Mouse (Mus musculus): Measurements from ENCODE around the gene Mtx1. TPM values are rescaled to one million over a fixed set of nuclear protein-coding genes. Genes with fewer than 3 reads are reported as not detected.

The Mtx1 gene
- polyA plus RNA-seq, 1 experiment: 66.8 TPM

DNA sequence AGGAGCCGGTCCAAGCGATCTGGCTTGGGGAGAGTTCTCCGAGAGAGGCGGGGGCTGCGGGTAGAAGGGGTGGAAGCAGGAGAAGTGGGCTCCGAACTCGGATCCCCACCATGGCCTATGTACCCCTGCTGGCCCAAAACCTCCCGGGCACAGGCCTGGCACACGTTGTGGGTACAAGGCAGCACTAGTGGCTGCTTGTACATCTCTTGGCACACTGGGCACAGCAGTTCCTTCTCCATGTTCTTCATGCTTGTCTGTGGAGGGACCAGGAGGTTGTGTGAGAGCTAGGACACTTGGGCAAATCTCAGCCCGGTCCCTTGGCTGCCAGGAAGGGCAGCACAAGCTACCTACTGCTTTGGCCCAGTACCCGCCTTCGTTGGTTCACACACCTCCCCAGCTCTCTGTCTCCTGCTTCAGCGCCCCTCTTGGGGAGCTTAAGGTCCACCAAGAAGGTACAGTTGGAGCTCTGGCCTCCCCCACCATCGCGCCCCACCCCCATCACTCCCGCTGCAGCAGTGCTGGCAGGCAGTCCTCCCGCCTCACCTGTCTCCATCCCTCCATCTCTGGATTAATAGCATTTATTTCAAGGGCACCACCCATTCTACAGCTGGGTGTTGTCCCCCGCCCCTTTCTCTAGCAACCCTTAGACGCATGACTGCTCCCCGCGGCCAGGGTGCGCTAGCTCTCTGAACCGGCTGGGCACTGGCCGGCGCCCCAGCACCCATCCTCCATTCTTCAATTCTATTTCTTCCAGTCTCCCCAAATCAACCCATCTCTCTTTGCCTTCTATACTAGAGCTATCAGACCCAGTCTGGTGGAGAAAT lies 17.5 kb upstream of the Mtx1 start:
- H3K4me1 ChIP-seq (ENCODE audit: control insufficient read depth, insufficient read depth, low read length): peaks cover 10% of the 10 kb centered on the region
- TF ChIP-seq CTCF (IDR thresholded peaks at IDR 0.05; ENCODE audit: low read depth, low read length): no peak
- no peak for TF ChIP-seq POLR2A (IDR thresholded peaks at IDR 0.05; ENCODE audit: borderline replicate concordance, low read depth, low read length)
- no peak overlapping the region for H3K4me3 ChIP-seq (ENCODE audit: insufficient read depth, low read length)
- H3K27ac ChIP-seq (ENCODE audit: insufficient read depth, low read depth, low read length): no peak overlapping the region

DNA sequence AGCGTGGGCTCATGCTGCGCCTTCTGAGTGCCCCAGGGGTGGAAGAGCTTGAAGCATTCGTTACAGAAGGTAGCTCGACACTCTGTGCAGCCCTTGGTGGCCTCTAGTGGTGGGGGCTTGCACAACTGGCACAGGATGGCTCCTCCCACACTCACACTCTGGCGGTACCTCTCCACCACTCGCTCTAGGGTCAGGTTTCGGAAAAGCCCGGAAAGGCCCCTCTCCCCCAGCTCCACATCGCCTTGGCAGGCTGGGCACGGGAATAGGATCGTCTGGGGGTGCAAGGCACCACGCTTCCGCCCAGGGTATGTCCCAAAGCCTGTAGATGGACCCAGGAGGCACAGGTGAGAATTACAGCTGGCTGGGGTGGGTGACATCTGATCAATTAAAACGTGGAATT lies 16.7 kb upstream of the Mtx1 start:
- TF ChIP-seq POLR2A (IDR thresholded peaks at IDR 0.05; ENCODE audit: borderline replicate concordance, low read depth, low read length) (no peak), CTCF (IDR thresholded peaks at IDR 0.05; ENCODE audit: low read depth, low read length) (no peak)
- H3K4me3 ChIP-seq (ENCODE audit: insufficient read depth, low read length): no peak overlapping the region
- peaks cover 10% of the 10 kb centered on the region for H3K4me1 ChIP-seq (ENCODE audit: control insufficient read depth, insufficient read depth, low read length)
- no peak overlapping the region for H3K27ac ChIP-seq (ENCODE audit: insufficient read depth, low read depth, low read length)

DNA sequence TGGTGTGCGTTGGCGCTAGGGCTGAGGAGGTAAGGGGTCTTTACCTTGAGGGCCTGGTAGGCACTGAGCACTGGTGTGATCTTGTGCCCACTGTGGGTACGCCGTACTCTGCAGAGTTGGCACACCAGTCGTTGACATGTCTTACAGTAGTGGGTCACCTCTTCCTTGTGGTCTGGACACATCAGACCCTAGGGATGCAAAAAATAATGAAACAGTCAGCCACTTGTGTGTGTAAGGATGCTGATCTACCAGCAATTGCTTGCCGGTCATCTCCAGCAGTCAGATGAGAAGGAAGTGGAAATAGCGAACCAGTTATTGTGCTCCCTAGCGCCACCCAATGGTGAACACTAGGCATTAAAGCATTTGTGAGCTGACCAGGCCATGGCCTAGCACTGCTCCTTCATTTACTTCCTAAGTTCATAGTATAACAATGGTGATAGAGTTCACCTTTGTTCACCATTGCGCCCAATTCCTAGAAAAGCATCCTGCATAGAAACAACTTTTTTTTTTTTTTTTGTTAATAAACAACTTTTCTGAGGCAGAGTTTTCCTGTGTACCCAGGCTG lies 15.5 kb upstream of the Mtx1 start:
- TF ChIP-seq CTCF (IDR thresholded peaks at IDR 0.05; ENCODE audit: low read depth, low read length) (peak; percentile 34; the same call in 1 of the 2 replicates), POLR2A (IDR thresholded peaks at IDR 0.05; ENCODE audit: borderline replicate concordance, low read depth, low read length) (no peak)
- H3K27ac ChIP-seq (ENCODE audit: insufficient read depth, low read depth, low read length): no peak overlapping the region
- H3K4me1 ChIP-seq (ENCODE audit: control insufficient read depth, insufficient read depth, low read length): peaks cover 4% of the 10 kb centered on the region
- no peak overlapping the region for H3K4me3 ChIP-seq (ENCODE audit: insufficient read depth, low read length)

DNA sequence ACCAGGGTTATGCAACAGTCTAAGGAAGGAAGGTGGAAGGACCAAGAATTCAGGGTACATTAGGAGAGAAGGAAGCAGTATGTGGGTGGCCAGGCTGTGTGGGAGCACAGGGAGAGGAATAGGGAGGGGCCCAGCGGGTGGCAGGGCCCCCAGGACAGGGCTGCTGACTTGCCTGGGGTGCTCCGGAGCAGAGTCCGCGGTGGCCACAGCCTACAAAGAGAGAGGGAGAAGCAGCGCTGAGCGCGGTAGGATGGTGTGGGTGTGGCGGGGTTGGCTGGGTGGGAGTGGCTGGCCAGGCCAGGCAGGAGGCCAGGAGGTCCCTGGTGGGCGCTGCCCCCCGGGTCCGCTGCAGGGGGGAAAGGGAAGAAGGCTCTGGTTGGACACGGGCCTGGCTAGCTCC lies 11.6 kb upstream of the Mtx1 start:
- H3K4me1 ChIP-seq (ENCODE audit: control insufficient read depth, insufficient read depth, low read length): peaks cover 11% of the 10 kb centered on the region
- H3K4me3 ChIP-seq (ENCODE audit: insufficient read depth, low read length): no peak overlapping the region
- TF ChIP-seq POLR2A (IDR thresholded peaks at IDR 0.05; ENCODE audit: borderline replicate concordance, low read depth, low read length) (no peak), CTCF (IDR thresholded peaks at IDR 0.05; ENCODE audit: low read depth, low read length) (no peak)
- no peak overlapping the region for H3K27ac ChIP-seq (ENCODE audit: insufficient read depth, low read depth, low read length)

DNA sequence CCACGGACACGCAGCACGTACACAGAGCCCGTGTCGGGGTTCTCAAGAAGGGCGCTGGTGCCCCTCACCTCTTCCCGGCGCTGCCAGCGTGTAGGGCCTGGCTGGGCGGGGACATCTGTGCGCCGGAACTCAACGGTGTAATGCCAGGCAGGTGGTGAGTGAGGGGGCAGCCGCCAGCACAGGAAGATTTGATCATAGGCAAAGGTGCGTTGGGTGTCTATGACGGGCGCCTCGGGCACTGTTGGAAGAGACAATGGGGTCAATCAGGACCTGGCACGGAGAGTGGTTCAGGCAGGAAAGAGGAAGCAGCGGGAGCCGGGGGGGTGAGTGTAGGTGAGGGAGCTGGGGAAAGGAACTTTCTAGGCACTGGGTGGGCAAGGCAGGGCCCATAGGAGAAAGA lies 10.8 kb upstream of the Mtx1 start:
- no peak overlapping the region for H3K4me3 ChIP-seq (ENCODE audit: insufficient read depth, low read length)
- H3K4me1 ChIP-seq (ENCODE audit: control insufficient read depth, insufficient read depth, low read length): peaks cover 18% of the 10 kb centered on the region
- TF ChIP-seq CTCF (IDR thresholded peaks at IDR 0.05; ENCODE audit: low read depth, low read length) (no peak), POLR2A (IDR thresholded peaks at IDR 0.05; ENCODE audit: borderline replicate concordance, low read depth, low read length) (no peak)
- no peak overlapping the region for H3K27ac ChIP-seq (ENCODE audit: insufficient read depth, low read depth, low read length)

DNA sequence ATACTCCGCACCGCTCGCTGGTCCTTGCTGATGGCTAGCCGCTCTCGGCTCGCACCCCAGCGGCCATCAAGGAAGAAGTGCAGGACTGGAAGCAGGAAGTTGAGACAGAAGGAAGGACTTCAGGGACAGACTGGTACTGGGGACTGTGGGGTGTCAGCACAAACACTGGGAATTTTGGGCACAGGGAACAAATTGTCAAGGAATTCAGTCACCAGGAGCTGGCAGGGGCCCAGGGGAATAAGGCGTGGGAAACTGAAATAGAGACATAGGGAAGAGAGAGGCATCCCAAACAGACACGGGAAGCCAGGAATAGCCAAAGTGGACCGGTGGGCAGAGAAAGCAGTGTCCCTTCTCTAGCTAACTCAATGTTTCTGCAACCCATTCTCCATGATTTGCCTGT lies 9.6 kb upstream of the Mtx1 start:
- Histone ChIP-seq H3K27ac (ENCODE audit: insufficient read depth, low read depth, low read length) (no peak overlapping the region), H3K4me1 (ENCODE audit: control insufficient read depth, insufficient read depth, low read length) (peaks cover 18% of the 10 kb centered on the region), H3K4me3 (ENCODE audit: insufficient read depth, low read length) (no peak overlapping the region)
- TF ChIP-seq CTCF (IDR thresholded peaks at IDR 0.05; ENCODE audit: low read depth, low read length): no peak
- no peak for TF ChIP-seq POLR2A (IDR thresholded peaks at IDR 0.05; ENCODE audit: borderline replicate concordance, low read depth, low read length)

DNA sequence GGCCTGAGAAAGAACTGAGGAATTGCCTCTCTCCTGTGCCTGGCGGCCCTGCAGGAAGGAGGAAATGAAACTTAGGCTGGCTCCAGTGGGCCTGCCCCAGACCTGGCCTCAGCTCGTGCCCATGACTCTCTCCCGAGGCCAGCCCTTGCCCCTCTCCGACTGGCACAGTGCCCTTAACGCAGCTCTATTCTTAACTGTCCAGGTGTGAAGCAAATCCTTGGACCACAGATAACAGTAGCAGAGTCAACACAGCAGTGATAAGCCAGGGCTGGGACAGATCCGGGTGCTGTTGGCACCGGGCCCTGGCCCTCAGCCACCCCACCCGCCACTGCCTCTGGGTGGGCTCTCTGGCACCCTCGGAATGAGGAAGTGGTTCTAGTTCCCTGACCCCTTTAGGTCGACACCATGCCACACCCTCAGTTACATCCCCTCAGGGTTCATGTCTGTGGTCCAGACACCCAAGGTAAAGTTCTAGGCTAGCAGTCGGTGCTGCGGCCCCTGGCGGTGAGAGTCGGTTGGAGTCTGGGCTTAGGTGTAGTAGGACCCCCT lies 6.7 kb upstream of the Mtx1 start:
- Histone ChIP-seq H3K4me3 (ENCODE audit: insufficient read depth, low read length) (no peak overlapping the region), H3K4me1 (ENCODE audit: control insufficient read depth, insufficient read depth, low read length) (peaks cover 20% of the 10 kb centered on the region), H3K27ac (ENCODE audit: insufficient read depth, low read depth, low read length) (peak overlapping the region; percentile 48)
- no peak for TF ChIP-seq POLR2A (IDR thresholded peaks at IDR 0.05; ENCODE audit: borderline replicate concordance, low read depth, low read length)
- TF ChIP-seq CTCF (IDR thresholded peaks at IDR 0.05; ENCODE audit: low read depth, low read length): no peak

DNA sequence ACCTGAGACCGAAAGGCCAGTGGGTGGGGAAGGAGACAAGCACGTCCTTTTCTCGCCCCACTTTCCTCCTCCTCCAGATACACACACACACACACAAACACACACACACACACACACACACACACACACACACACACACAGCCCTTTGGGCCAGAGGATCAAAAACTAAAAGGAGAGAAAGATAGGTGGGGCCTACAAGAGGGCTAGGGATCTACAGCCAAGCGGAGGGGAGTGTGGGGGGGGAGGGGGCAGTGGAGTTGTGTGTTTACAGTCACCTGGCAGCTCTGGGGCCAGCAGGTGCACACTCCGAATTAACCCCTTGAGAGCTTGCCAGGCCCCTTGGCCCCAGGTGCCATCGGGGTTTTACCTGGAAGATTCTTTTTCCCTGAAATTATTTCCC lies 5.7 kb upstream of the Mtx1 start:
- TF ChIP-seq POLR2A (IDR thresholded peaks at IDR 0.05; ENCODE audit: borderline replicate concordance, low read depth, low read length): no peak
- TF ChIP-seq CTCF (IDR thresholded peaks at IDR 0.05; ENCODE audit: low read depth, low read length): no peak
- Histone ChIP-seq H3K4me3 (ENCODE audit: insufficient read depth, low read length) (no peak overlapping the region), H3K4me1 (ENCODE audit: control insufficient read depth, insufficient read depth, low read length) (peaks cover 24% of the 10 kb centered on the region)

DNA sequence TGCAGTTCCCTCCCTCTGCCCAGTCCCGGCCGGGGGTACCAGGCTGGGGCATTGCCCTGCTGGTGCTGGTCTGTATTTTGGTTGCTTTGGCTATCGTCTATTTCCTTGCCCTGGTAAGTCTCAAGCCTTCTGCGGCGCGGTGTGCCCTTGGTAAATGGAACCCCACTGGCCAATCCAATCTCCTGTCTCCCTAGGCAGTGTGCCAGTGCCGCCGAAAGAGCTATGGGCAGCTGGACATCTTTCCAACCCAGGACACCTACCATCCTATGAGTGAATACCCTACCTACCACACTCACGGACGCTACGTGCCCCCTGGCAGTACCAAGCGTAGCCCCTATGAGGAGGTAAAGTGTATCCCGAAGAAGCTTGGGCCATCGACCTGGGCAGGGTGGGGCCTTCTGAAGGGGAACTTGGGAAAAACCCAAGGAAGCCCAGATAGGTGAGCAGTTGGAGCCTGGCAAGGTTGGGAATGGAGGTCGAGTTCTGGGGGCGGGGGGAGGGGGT lies 4.9 kb upstream of the Mtx1 start:
- H3K4me3 ChIP-seq (ENCODE audit: insufficient read depth, low read length): no peak overlapping the region
- H3K27ac ChIP-seq (ENCODE audit: insufficient read depth, low read depth, low read length): no peak overlapping the region
- peaks cover 25% of the 10 kb centered on the region for H3K4me1 ChIP-seq (ENCODE audit: control insufficient read depth, insufficient read depth, low read length)
- TF ChIP-seq POLR2A (IDR thresholded peaks at IDR 0.05; ENCODE audit: borderline replicate concordance, low read depth, low read length): no peak
- no peak for TF ChIP-seq CTCF (IDR thresholded peaks at IDR 0.05; ENCODE audit: low read depth, low read length)

More for the DNA sequence above, 5.7 kb upstream of the Mtx1 start:
- no peak overlapping the region for H3K27ac ChIP-seq (ENCODE audit: insufficient read depth, low read depth, low read length)

DNA sequence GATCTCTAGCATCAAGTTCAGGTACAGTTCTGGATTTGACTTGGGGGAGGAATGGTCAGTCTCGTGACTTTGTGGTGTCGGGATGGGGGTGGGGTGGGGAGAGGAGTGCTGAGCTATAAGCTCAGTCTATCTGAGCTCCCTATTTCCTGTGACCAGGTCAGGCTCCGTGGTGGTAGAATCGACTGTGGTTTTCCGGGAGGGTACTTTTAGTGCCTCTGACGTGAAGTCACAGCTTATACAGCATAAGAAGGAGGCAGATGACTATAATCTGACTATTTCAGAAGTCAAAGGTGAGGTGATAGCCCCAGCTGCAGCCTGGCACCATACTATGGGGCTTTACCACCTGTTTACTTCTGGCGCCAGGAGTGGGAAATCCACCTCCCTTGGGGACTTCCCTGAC lies 4.5 kb upstream of the Mtx1 start:
- no peak overlapping the region for H3K27ac ChIP-seq (ENCODE audit: insufficient read depth, low read depth, low read length)
- no peak overlapping the region for H3K4me3 ChIP-seq (ENCODE audit: insufficient read depth, low read length)
- peaks cover 25% of the 10 kb centered on the region for H3K4me1 ChIP-seq (ENCODE audit: control insufficient read depth, insufficient read depth, low read length)
- TF ChIP-seq POLR2A (IDR thresholded peaks at IDR 0.05; ENCODE audit: borderline replicate concordance, low read depth, low read length) (no peak), CTCF (IDR thresholded peaks at IDR 0.05; ENCODE audit: low read depth, low read length) (no peak)
